Mouse (Mus musculus) heart, adult 8-10 months (tissue): ENCODE results near the gene Gm28961. TPM values are rescaled to one million over a fixed set of nuclear protein-coding genes. Genes with fewer than 3 reads are reported as not detected.
"Not testable (repeated sequence)": the region's sequence is repeated elsewhere in the genome, so short reads cannot be mapped to it uniquely, and the experiment has no call there.

ENCODE experiments used
- DNase-seq: peaks from one replicate; pipeline ENCODE4 v3.0.0; 2022; ENCODE audit warnings: low spot score
- total RNA-seq, 4 experiments: library from RNA; stranded (reverse); gene quantifications; 2 replicates each; pipeline ENCODE4 v1.2.4; 2022

Gm28961 gene
- total RNA-seq = not detected

- not testable (repeated sequence) for DNase-seq
Observed at GRCm38 (mm10) chrY:57705397-57705796, at the start of gene Gm28961. Gene Gm28961, plus strand, starts transcription at chrY:57705697.

Other genes with a start within 250 kb of the Gm28961 start
- not detected for gene Gm21943, start 172.0 kb upstream of the Gm28961 start, total RNA-seq